Mouse (Mus musculus) kidney, embryonic 16.5 days (tissue): ENCODE measurements around the gene Tmem262. TPM values are rescaled to one million over a fixed set of nuclear protein-coding genes. Genes with fewer than 3 reads are reported as not detected.

Experiments used
- ATAC-seq: fragments of 200-750 bp; cut with Nextera tagmentation; 2 replicates; pipeline ENCODE4 v1.8.0; 2017; ENCODE audit warnings: moderate TSS enrichment; ENCODE audit not compliant: low FRiP score, low TSS enrichment
- H3K27ac ChIP-seq: fragments of 300-500 bp; sonication (generic); 2 replicates; pipeline ENCODE4 v1.5.1; 2014; ENCODE audit warnings: low read length
- H3K27me3 ChIP-seq: fragments of 300-500 bp; sonication (generic); 2 replicates; pipeline ENCODE4 v1.6.1; 2014; ENCODE audit warnings: low read length, control low read depth, mixed read lengths; ENCODE audit not compliant: insufficient read depth
- H3K36me3 ChIP-seq: fragments of 300-500 bp; sonication (generic); 2 replicates; pipeline ENCODE4 v1.6.1; 2014; ENCODE audit warnings: low read length, control low read depth, mixed read lengths; ENCODE audit not compliant: insufficient read depth
- H3K4me1 ChIP-seq: fragments of 300-500 bp; sonication (generic); 2 replicates; pipeline ENCODE4 v1.6.1; 2014; ENCODE audit warnings: low read length, control low read depth, mixed read lengths; ENCODE audit not compliant: insufficient read depth
- H3K4me2 ChIP-seq: fragments of 300-500 bp; sonication (generic); replicated peaks from 2 replicates; pipeline ENCODE4 v1.6.1; 2014; ENCODE audit warnings: low read depth, low read length
- H3K4me3 ChIP-seq: fragments of 300-500 bp; sonication (generic); 2 replicates; pipeline ENCODE4 v1.5.1; 2014; ENCODE audit warnings: mild to moderate bottlenecking, low read length
- H3K9ac ChIP-seq: fragments of 300-500 bp; sonication (generic); replicated peaks from 2 replicates; pipeline ENCODE4 v1.6.1; 2014; ENCODE audit warnings: low read length
- H3K9me3 ChIP-seq: fragments of 300-500 bp; sonication (generic); 2 replicates; pipeline ENCODE4 v1.6.1; 2016; ENCODE audit warnings: low read length, control low read depth
- WGBS: fragments of 180-500 bp; shearing (Covaris S2); extraction: QIAGEN DNeasy Blood & Tissue Kit; methylation state at CpG from one replicate; pipeline ENCODE4 v1.1.7; 2014; 5-methylcytosine and 5-hydroxymethylcytosine counted together
- polyA plus RNA-seq: library from polyadenylated mRNA; unstranded; fragments of >200 nt; fragmentation: Nextera tagmentation; extraction: Ambion mirVana; gene quantifications from 2 replicates; pipeline ENCODE4 v1.2.1, GENCODE M21; 2015

Gene Tmem262
- polyA plus RNA-seq, 1 experiment from 2014 or later = not detected

- H3K27me3 ChIP-seq = no peaks in the 10 kb centered on the region
- H3K36me3 ChIP-seq = peaks cover 31% of the 10 kb centered on the region
- no peak within 1 kb of the TSS for H3K27ac ChIP-seq
- no peak within 1 kb of the TSS for H3K4me3 ChIP-seq
- ATAC-seq = no peak
- WGBS = 88% methylated on average over 7 of the region's 7 CpGs
- H3K9ac ChIP-seq = no peak within 1 kb of the TSS
- H3K4me1 ChIP-seq = no peaks in the 10 kb centered on the region
- no peaks in the 10 kb centered on the region for H3K9me3 ChIP-seq
- no peak within 1 kb of the TSS for H3K4me2 ChIP-seq
Observed at GRCm38 (mm10) chr19:6094119-6094518, 14.3 kb downstream of the Tmem262 start, which contains the start of gene AC131692.1. Gene AC131692.1, plus strand, starts transcription at chr19:6094419.

GRCm38 (mm10) chr19:6097847-6098246, 18.0 kb downstream of the Tmem262 start:
- Histone ChIP-seq H3K36me3 (peaks cover 8% of the 10 kb centered on the region), H3K4me1 (no peaks in the 10 kb centered on the region), H3K9ac (no peak overlapping the region), H3K27ac (no peak overlapping the region), H3K4me2 (no peak overlapping the region), H3K9me3 (no peaks in the 10 kb centered on the region), H3K27me3 (no peaks in the 10 kb centered on the region), H3K4me3 (no peak overlapping the region)
- 86% methylated on average over 3 of the region's 3 CpGs for WGBS
- ATAC-seq = no peak

DNA sequence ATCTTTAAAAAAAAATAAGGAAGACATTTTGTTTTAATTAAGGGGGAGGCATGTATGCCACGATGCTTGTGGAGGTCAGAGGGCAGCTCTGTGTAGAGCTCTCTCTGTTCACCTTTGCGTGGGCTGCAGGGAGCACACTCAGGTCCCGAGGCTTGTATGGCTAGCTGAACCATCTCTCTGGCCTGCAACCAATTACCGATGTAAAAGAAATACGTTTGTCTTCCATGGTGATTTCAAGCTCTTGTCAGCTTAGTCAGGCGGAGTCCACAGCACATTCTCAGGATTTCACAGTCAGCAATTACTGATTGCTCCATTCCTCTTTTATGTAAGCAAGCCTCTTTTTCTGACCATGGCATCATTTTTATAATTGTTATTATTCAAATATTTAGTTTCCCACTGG, 21.4 kb downstream of the Tmem262 start:
- Histone ChIP-seq H3K9me3 (no peaks in the 10 kb centered on the region), H3K27me3 (no peaks in the 10 kb centered on the region), H3K4me1 (no peaks in the 10 kb centered on the region), H3K4me3 (no peak overlapping the region), H3K36me3 (no peaks in the 10 kb centered on the region), H3K4me2 (no peak overlapping the region), H3K9ac (no peak overlapping the region), H3K27ac (no peak overlapping the region)
- 57% methylated on average over 6 of the region's 6 CpGs for WGBS
- no peak for ATAC-seq

DNA sequence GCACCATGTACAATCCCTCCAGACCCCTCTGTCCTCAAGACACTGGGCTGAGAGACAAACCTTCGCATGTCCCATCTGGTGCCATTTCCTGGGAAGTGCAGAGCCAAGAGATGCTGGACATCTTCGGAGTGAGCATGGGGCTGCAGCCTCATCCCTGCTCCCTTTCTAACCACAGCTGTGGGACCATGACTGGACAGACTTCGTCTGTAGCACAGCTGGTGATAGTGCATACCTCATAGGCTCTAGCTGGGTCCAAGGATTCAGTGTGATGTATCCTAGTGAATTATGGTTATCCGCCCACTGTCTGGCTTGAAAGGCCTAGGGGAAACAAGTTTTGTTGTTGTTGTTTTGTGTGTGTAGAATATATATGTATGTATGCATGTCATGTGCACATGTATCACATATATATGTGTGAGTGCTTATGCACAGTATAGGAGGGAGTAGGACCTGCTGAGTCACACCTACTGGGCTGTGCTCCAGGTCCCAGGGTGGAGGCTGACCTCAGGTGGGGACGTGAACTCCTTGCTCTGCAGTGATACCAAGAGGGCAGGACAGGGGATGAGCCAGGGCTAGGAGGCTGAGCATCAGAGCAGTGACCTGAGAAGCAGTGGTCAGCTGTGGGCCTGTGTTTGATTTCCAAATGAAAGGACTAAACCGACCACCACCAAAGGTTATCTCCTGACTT, 22.5 kb downstream of the Tmem262 start:
- Histone ChIP-seq H3K4me2 (no peak overlapping the region), H3K9ac (no peak overlapping the region), H3K4me3 (no peak overlapping the region), H3K27me3 (no peaks in the 10 kb centered on the region), H3K4me1 (no peaks in the 10 kb centered on the region), H3K27ac (no peak overlapping the region), H3K9me3 (no peaks in the 10 kb centered on the region), H3K36me3 (no peaks in the 10 kb centered on the region)
- WGBS = 82% methylated on average over 6 of the region's 6 CpGs
- no peak for ATAC-seq

- no peak for ATAC-seq
- no peaks in the 10 kb centered on the region for H3K36me3 ChIP-seq
- WGBS = 75% methylated on average over 4 of the region's 4 CpGs
- no peak overlapping the region for H3K4me3 ChIP-seq
- H3K4me1 ChIP-seq = no peaks in the 10 kb centered on the region
- no peak overlapping the region for H3K27ac ChIP-seq
- no peaks in the 10 kb centered on the region for H3K9me3 ChIP-seq
- no peak overlapping the region for H3K9ac ChIP-seq
- H3K27me3 ChIP-seq = no peaks in the 10 kb centered on the region
- H3K4me2 ChIP-seq = no peak overlapping the region
Observed at GRCm38 (mm10) chr19:6104476-6104875, 24.6 kb downstream of the Tmem262 start.

- ATAC-seq = no peak
- H3K4me1 ChIP-seq = no peaks in the 10 kb centered on the region
- no peak within 1 kb of the TSS for H3K27ac ChIP-seq
- H3K9ac ChIP-seq = no peak within 1 kb of the TSS
- no peaks in the 10 kb centered on the region for H3K27me3 ChIP-seq
- H3K4me2 ChIP-seq = no peak within 1 kb of the TSS
- H3K36me3 ChIP-seq = no peaks in the 10 kb centered on the region
- 87% methylated on average over 7 of the region's 7 CpGs for WGBS
- H3K4me3 ChIP-seq = no peak within 1 kb of the TSS
- no peaks in the 10 kb centered on the region for H3K9me3 ChIP-seq
Observed at GRCm38 (mm10) chr19:6105586-6105985, 25.8 kb downstream of the Tmem262 start, which contains the start of gene Naaladl1. Gene Naaladl1, plus strand, starts transcription at chr19:6105782.

- no peak overlapping the region for H3K9ac ChIP-seq
- H3K4me3 ChIP-seq = no peak overlapping the region
- no peaks in the 10 kb centered on the region for H3K27me3 ChIP-seq
- no peaks in the 10 kb centered on the region for H3K9me3 ChIP-seq
- H3K36me3 ChIP-seq = peaks cover 17% of the 10 kb centered on the region
- H3K4me2 ChIP-seq = no peak overlapping the region
- H3K27ac ChIP-seq = no peak overlapping the region
- no peak for ATAC-seq
- H3K4me1 ChIP-seq = peaks cover 9% of the 10 kb centered on the region
- 31% methylated on average over 6 of the region's 6 CpGs for WGBS
Observed at GRCm38 (mm10) chr19:6113116-6113515, 33.3 kb downstream of the Tmem262 start.

- Histone ChIP-seq H3K4me2 (peak overlapping the region; percentile 79; the same call in 1 of the 2 replicates), H3K36me3 (peaks cover 17% of the 10 kb centered on the region), H3K9ac (no peak overlapping the region), H3K27me3 (no peaks in the 10 kb centered on the region), H3K9me3 (no peaks in the 10 kb centered on the region), H3K27ac (no peak overlapping the region), H3K4me1 (peaks cover 12% of the 10 kb centered on the region), H3K4me3 (no peak overlapping the region)
- 92% methylated on average over 15 of the region's 15 CpGs for WGBS
- no peak for ATAC-seq
Observed at GRCm38 (mm10) chr19:6116113-6116850, 36.4 kb downstream of the Tmem262 start.

GRCm38 (mm10) chr19:6117346-6117985, 37.6 kb downstream of the Tmem262 start:
- Histone ChIP-seq H3K36me3 (peaks cover 17% of the 10 kb centered on the region), H3K4me3 (peak overlapping the region; percentile 82), H3K9me3 (no peaks in the 10 kb centered on the region), H3K9ac (peak overlapping the region; percentile 87), H3K4me1 (peaks cover 16% of the 10 kb centered on the region), H3K4me2 (peak overlapping the region; percentile 79), H3K27me3 (no peaks in the 10 kb centered on the region), H3K27ac (peak overlapping the region; percentile 98)
- WGBS = 5% methylated on average over 32 of the region's 32 CpGs
- no peak; the same call in none of the 2 replicates for ATAC-seq
